Mouse (Mus musculus): ENCODE data around the gene Fbxw11. TPM values are rescaled to one million over a fixed set of nuclear protein-coding genes. Genes with fewer than 3 reads are reported as not detected.

Gene Fbxw11
- polyA plus RNA-seq, 1 experiment from 2014 or later = 59.0 TPM

- no peak for ATAC-seq
- Histone ChIP-seq H3K9me3 (ENCODE audit: control insufficient read depth, low read length) (no peaks in the 10 kb centered on the region), H3K9ac (ENCODE audit: low read depth, low read length) (no peak overlapping the region), H3K4me2 (ENCODE audit: low read depth, low read length) (no peak overlapping the region), H3K4me1 (ENCODE audit: control insufficient read depth, insufficient read depth, low read length) (0 out of 2 replicates have a peak, but pooled peaks cover 2% of the 10 kb centered on the region), H3K27me3 (replicated peaks; ENCODE audit: control insufficient read depth, insufficient read depth, low read length) (no peaks in the 10 kb centered on the region), H3K36me3 (ENCODE audit: control insufficient read depth, insufficient read depth, low read length) (no peaks in the 10 kb centered on the region), H3K4me3 (ENCODE audit: low read length) (no peak overlapping the region), H3K27ac (ENCODE audit: low read length) (no peak overlapping the region)
- 70% methylated on average over 3 of the region's 3 CpGs for WGBS
These were observed 9.0 kb upstream of the Fbxw11 start for GRCm38 (mm10) chr11:32633542-32633941.

GRCm38 (mm10) chr11:32634143-32634542 is 8.4 kb upstream of the Fbxw11 start:
- 51% methylated on average over 2 of the region's 2 CpGs for WGBS
- H3K9ac ChIP-seq (ENCODE audit: low read depth, low read length) = no peak overlapping the region
- H3K27ac ChIP-seq (ENCODE audit: low read length) = no peak overlapping the region
- no peaks in the 10 kb centered on the region for H3K9me3 ChIP-seq (ENCODE audit: control insufficient read depth, low read length)
- H3K4me3 ChIP-seq (ENCODE audit: low read length) = no peak overlapping the region
- peak; percentile 42 for ATAC-seq
- 0 out of 2 replicates have a peak, but pooled peaks cover 2% of the 10 kb centered on the region for H3K4me1 ChIP-seq (ENCODE audit: control insufficient read depth, insufficient read depth, low read length)
- H3K4me2 ChIP-seq (ENCODE audit: low read depth, low read length) = no peak overlapping the region
- H3K27me3 ChIP-seq (replicated peaks; ENCODE audit: control insufficient read depth, insufficient read depth, low read length) = no peaks in the 10 kb centered on the region
- H3K36me3 ChIP-seq (ENCODE audit: control insufficient read depth, insufficient read depth, low read length) = no peaks in the 10 kb centered on the region

DNA sequence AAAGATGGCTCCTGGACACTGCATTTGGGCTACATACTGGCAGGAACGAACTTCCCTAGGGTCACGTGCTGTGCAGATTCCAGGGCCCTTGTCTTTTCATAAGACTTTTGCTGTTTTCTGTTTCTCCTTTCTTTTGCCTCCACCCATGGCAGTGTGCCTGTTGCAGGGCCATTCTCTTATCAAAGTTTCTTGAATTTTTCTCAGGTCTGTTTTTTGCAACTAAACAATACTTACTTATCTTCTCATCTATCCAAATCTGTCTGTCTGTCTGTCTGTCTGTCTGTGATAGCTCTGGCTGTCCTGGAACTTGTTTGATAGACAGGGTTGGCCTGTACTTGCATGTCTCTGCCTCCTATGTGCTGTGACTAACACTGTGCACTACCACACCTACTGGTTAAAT is 7.7 kb upstream of the Fbxw11 start:
- ATAC-seq = no peak
- H3K9ac ChIP-seq (ENCODE audit: low read depth, low read length) = no peak overlapping the region
- no peak overlapping the region for H3K4me2 ChIP-seq (ENCODE audit: low read depth, low read length)
- H3K9me3 ChIP-seq (ENCODE audit: control insufficient read depth, low read length) = no peaks in the 10 kb centered on the region
- no peaks in the 10 kb centered on the region for H3K36me3 ChIP-seq (ENCODE audit: control insufficient read depth, insufficient read depth, low read length)
- no peaks in the 10 kb centered on the region for H3K27me3 ChIP-seq (replicated peaks; ENCODE audit: control insufficient read depth, insufficient read depth, low read length)
- no peak overlapping the region for H3K4me3 ChIP-seq (ENCODE audit: low read length)
- 0 out of 2 replicates have a peak, but pooled peaks cover 2% of the 10 kb centered on the region for H3K4me1 ChIP-seq (ENCODE audit: control insufficient read depth, insufficient read depth, low read length)
- 62% methylated on average over 2 of the region's 2 CpGs for WGBS
- no peak overlapping the region for H3K27ac ChIP-seq (ENCODE audit: low read length)

DNA sequence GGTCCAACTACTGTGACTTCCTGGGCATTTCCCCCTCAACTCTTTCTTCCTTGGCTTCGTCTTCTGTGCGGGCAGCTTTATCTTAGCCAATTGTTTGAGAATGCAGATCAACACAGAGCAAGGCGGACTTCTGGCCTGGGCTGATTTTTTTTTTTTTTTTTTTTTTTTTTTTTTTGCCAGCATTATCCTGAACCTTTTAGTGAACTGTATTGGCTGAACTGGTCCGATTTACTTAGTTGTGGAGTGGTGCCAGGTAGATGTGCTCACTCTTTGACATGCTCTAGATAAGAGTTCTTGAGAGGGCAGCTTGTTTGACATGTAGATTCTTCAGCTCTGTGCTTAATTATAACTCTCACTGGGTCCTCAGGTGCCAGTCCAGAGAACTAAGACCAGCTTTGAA is 6.2 kb upstream of the Fbxw11 start:
- no peaks in the 10 kb centered on the region for H3K27me3 ChIP-seq (replicated peaks; ENCODE audit: control insufficient read depth, insufficient read depth, low read length)
- 53% methylated on average over 4 of the region's 4 CpGs for WGBS
- H3K9me3 ChIP-seq (ENCODE audit: control insufficient read depth, low read length) = no peaks in the 10 kb centered on the region
- peaks cover 11% of the 10 kb centered on the region for H3K4me1 ChIP-seq (ENCODE audit: control insufficient read depth, insufficient read depth, low read length)
- no peak overlapping the region for H3K27ac ChIP-seq (ENCODE audit: low read length)
- no peak overlapping the region for H3K4me2 ChIP-seq (ENCODE audit: low read depth, low read length)
- H3K36me3 ChIP-seq (ENCODE audit: control insufficient read depth, insufficient read depth, low read length) = no peaks in the 10 kb centered on the region
- H3K4me3 ChIP-seq (ENCODE audit: low read length) = no peak overlapping the region
- no peak for ATAC-seq
- no peak overlapping the region for H3K9ac ChIP-seq (ENCODE audit: low read depth, low read length)

GRCm38 (mm10) chr11:32638521-32639255 is 3.8 kb upstream of the Fbxw11 start:
- Histone ChIP-seq H3K4me1 (ENCODE audit: control insufficient read depth, insufficient read depth, low read length) (peaks cover 16% of the 10 kb centered on the region), H3K27ac (ENCODE audit: low read length) (no peak overlapping the region), H3K27me3 (replicated peaks; ENCODE audit: control insufficient read depth, insufficient read depth, low read length) (no peaks in the 10 kb centered on the region), H3K9ac (ENCODE audit: low read depth, low read length) (no peak overlapping the region), H3K4me3 (ENCODE audit: low read length) (no peak overlapping the region), H3K36me3 (ENCODE audit: control insufficient read depth, insufficient read depth, low read length) (no peaks in the 10 kb centered on the region), H3K9me3 (ENCODE audit: control insufficient read depth, low read length) (no peaks in the 10 kb centered on the region), H3K4me2 (ENCODE audit: low read depth, low read length) (no peak overlapping the region)
- WGBS = 88% methylated on average over 8 of the region's 8 CpGs
- ATAC-seq = no peak

- Histone ChIP-seq H3K9me3 (ENCODE audit: control insufficient read depth, low read length) (no peaks in the 10 kb centered on the region), H3K4me2 (ENCODE audit: low read depth, low read length) (no peak overlapping the region), H3K36me3 (ENCODE audit: control insufficient read depth, insufficient read depth, low read length) (no peaks in the 10 kb centered on the region), H3K9ac (ENCODE audit: low read depth, low read length) (no peak overlapping the region), H3K4me3 (ENCODE audit: low read length) (no peak overlapping the region), H3K4me1 (ENCODE audit: control insufficient read depth, insufficient read depth, low read length) (peaks cover 20% of the 10 kb centered on the region), H3K27me3 (replicated peaks; ENCODE audit: control insufficient read depth, insufficient read depth, low read length) (no peaks in the 10 kb centered on the region), H3K27ac (ENCODE audit: low read length) (no peak overlapping the region)
- 88% methylated on average over 4 of the region's 4 CpGs for WGBS
- ATAC-seq = no peak
These were observed 1.9 kb upstream of the Fbxw11 start for GRCm38 (mm10) chr11:32640617-32641016.

GRCm38 (mm10) chr11:32642899-32643886 is 669 bp downstream of the Fbxw11 start:
- Histone ChIP-seq H3K27ac (ENCODE audit: low read length) (peak overlapping the region; percentile 99), H3K9ac (ENCODE audit: low read depth, low read length) (peak overlapping the region; percentile 98), H3K36me3 (ENCODE audit: control insufficient read depth, insufficient read depth, low read length) (no peaks in the 10 kb centered on the region), H3K4me2 (ENCODE audit: low read depth, low read length) (peak overlapping the region; percentile 79), H3K4me1 (ENCODE audit: control insufficient read depth, insufficient read depth, low read length) (peaks cover 32% of the 10 kb centered on the region), H3K27me3 (replicated peaks; ENCODE audit: control insufficient read depth, insufficient read depth, low read length) (no peaks in the 10 kb centered on the region), H3K4me3 (ENCODE audit: low read length) (peak overlapping the region; percentile 97), H3K9me3 (ENCODE audit: control insufficient read depth, low read length) (no peaks in the 10 kb centered on the region)
- under 1% methylated on average over 45 of the region's 54 CpGs for WGBS
- ATAC-seq = peak; percentile 68

- Histone ChIP-seq H3K9me3 (ENCODE audit: control insufficient read depth, low read length) (no peaks in the 10 kb centered on the region), H3K36me3 (ENCODE audit: control insufficient read depth, insufficient read depth, low read length) (no peaks in the 10 kb centered on the region), H3K4me2 (ENCODE audit: low read depth, low read length) (peak overlapping the region; percentile 79), H3K27ac (ENCODE audit: low read length) (peak overlapping the region; percentile 99), H3K27me3 (replicated peaks; ENCODE audit: control insufficient read depth, insufficient read depth, low read length) (no peaks in the 10 kb centered on the region), H3K4me1 (ENCODE audit: control insufficient read depth, insufficient read depth, low read length) (peaks cover 32% of the 10 kb centered on the region), H3K9ac (ENCODE audit: low read depth, low read length) (peak overlapping the region; percentile 98), H3K4me3 (ENCODE audit: low read length) (peak overlapping the region; percentile 97)
- WGBS = 21% methylated on average over 3 of the region's 3 CpGs
- ATAC-seq = no peak
These were observed 1.5 kb downstream of the Fbxw11 start for GRCm38 (mm10) chr11:32644010-32644409.

DNA sequence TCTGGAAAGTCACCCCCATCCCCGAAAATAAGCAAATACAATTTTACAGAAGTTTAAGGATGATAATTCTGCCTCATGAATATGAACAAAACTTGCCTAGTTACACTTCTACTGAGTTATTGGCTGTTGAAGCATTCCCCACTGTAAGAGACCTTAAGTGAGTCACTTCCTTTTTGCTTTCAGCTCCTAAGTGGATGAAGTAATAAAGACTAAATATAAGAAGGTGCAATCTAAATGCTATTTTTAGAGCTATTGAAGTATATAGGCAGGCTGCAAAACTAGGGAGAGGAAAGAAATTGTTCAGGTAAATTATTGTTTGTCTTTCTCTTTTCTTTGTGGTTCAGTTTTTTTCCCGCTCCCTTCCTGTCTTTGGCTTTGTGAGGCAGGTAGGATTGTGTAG is 4.7 kb downstream of the Fbxw11 start:
- H3K9ac ChIP-seq (ENCODE audit: low read depth, low read length) = no peak overlapping the region
- WGBS = 81% methylated on average over 2 of the region's 2 CpGs
- ATAC-seq = no peak
- no peak overlapping the region for H3K4me2 ChIP-seq (ENCODE audit: low read depth, low read length)
- H3K27ac ChIP-seq (ENCODE audit: low read length) = no peak overlapping the region
- no peaks in the 10 kb centered on the region for H3K9me3 ChIP-seq (ENCODE audit: control insufficient read depth, low read length)
- no peaks in the 10 kb centered on the region for H3K27me3 ChIP-seq (replicated peaks; ENCODE audit: control insufficient read depth, insufficient read depth, low read length)
- no peaks in the 10 kb centered on the region for H3K36me3 ChIP-seq (ENCODE audit: control insufficient read depth, insufficient read depth, low read length)
- peaks cover 35% of the 10 kb centered on the region for H3K4me1 ChIP-seq (ENCODE audit: control insufficient read depth, insufficient read depth, low read length)
- no peak overlapping the region for H3K4me3 ChIP-seq (ENCODE audit: low read length)
